ENCODE assay signal across 22 mouse cellular contexts in genomic region chr2:128445443-128445842, GRCm38 (mm10).
A peak's percentile ranks its signal among the peaks of the same experiment; 100 is the strongest.
DNase-seq lines count a peak whose midpoint lies in the region; ATAC-seq and TF ChIP-seq lines count a peak whose summit lies in the region.
"Had no signal": no experiment of that assay in that cellular context is flagged by ENCODE, and none has a peak within 500 bp of the region (broad histone marks: within the 10 kb centered on the region; RNA-seq: fewer than 3 reads in every experiment).

No protein-coding gene starts in this region.

- 0 out of 2 replicates have a peak, but pooled peaks have one; percentile 19 for ATAC-seq in liver, postnatal 0 days
- peak; percentile 86 for ATAC-seq in granulocyte monocyte progenitor cell, adult 5-6 weeks (replicated peaks; ENCODE audit: poor library complexity, severe bottlenecking)
- ATAC-seq in neutrophil, adult 5-6 weeks (ENCODE audit: extremely low read depth, insufficient number of reproducible peaks, low FRiP score, poor library complexity, severe bottlenecking) = peak; percentile 53
- no peak for ATAC-seq in kidney, embryonic 16.5 days (ENCODE audit: low FRiP score, low TSS enrichment)
- ATAC-seq: activated CD4-positive, CD25-positive, alpha-beta regulatory T cell, adult 4 months; forebrain, embryonic 15.5 days; Patski had no signal

- no peaks in the 10 kb centered on the region for H3K4me1 ChIP-seq in liver, postnatal 0 days (ENCODE audit: insufficient read depth)
- peaks cover 4% of the 10 kb centered on the region; the same call in 1 of the 2 replicates for H3K4me1 ChIP-seq in bone marrow, adult 2 months (ENCODE audit: control insufficient read depth, insufficient read depth, low read length)
- no peaks in the 10 kb centered on the region for H3K4me1 ChIP-seq in kidney, embryonic 16.5 days (ENCODE audit: insufficient read depth, low read length)
- H3K4me1 ChIP-seq: embryonic facial prominence, embryonic 15.5 days; heart, embryonic 15.5 days; hindbrain, embryonic 15.5 days had no signal

- TF ChIP-seq EP300 in liver, postnatal 0 days (IDR thresholded peaks at IDR 0.05; ENCODE audit: low read depth) = 0 out of 2 replicates have a peak, but pooled peaks have one; percentile 32

- H3K4me2 ChIP-seq in liver, postnatal 0 days (ENCODE audit: low read depth, low read length) = peak overlapping the region; percentile 49; the same call in 1 of the 2 replicates
- no peak overlapping the region for H3K4me2 ChIP-seq in kidney, embryonic 16.5 days (replicated peaks; ENCODE audit: low read depth, low read length)
- H3K4me2 ChIP-seq: embryonic facial prominence, embryonic 15.5 days; forebrain, embryonic 15.5 days; heart, embryonic 11.5 days; heart, embryonic 15.5 days; hindbrain, embryonic 15.5 days had no signal

- no peak for TF ChIP-seq CTCF in liver, postnatal 0 days (IDR thresholded peaks at IDR 0.05; ENCODE audit: low read depth)
- no peak for TF ChIP-seq CTCF in bone marrow, adult 2 months (IDR thresholded peaks at IDR 0.05; ENCODE audit: control insufficient read depth, insufficient read depth, low read length)

- 73% methylated on average over 5 of the region's 5 CpGs for WGBS in liver, postnatal 0 days (ENCODE audit: insufficient replicate concordance)
- WGBS in bone marrow, adult 2 months = 40% methylated on average over 5 of the region's 5 CpGs
- WGBS in kidney, embryonic 16.5 days = 93% methylated on average over 5 of the region's 5 CpGs

- no peaks in the 10 kb centered on the region for H3K9me3 ChIP-seq in liver, postnatal 0 days (ENCODE audit: low read length)
- H3K9me3 ChIP-seq in kidney, embryonic 16.5 days (ENCODE audit: low read length) = no peaks in the 10 kb centered on the region
- H3K9me3 ChIP-seq: embryonic facial prominence, embryonic 15.5 days; forebrain, embryonic 15.5 days; heart, embryonic 15.5 days; hindbrain, embryonic 10.5 days; hindbrain, embryonic 15.5 days had no signal

- H3K36me3 ChIP-seq in liver, postnatal 0 days (replicated peaks; ENCODE audit: insufficient read depth, low read length) = no peaks in the 10 kb centered on the region
- H3K36me3 ChIP-seq in kidney, embryonic 16.5 days (ENCODE audit: insufficient read depth, low read length) = no peaks in the 10 kb centered on the region
- H3K36me3 ChIP-seq: embryonic facial prominence, embryonic 15.5 days; forebrain, embryonic 15.5 days; heart, embryonic 15.5 days; hindbrain, embryonic 10.5 days; hindbrain, embryonic 15.5 days had no signal

- no peak for DNase-seq in liver, postnatal 0 days
- DNase-seq in liver = no peak
- no peak for DNase-seq in left cerebral cortex, postnatal 10 days (ENCODE audit: extremely low spot score in 1 of 2, low spot score in 2 of 2)
- DNase-seq: adrenal gland, postnatal 14 days; cerebellum, adult 2 months; cerebellum, postnatal 10 days; embryo, embryonic 11 days; heart, adult 2 months; heart, postnatal 14 days had no signal

- no peak for TF ChIP-seq POLR2A in bone marrow, adult 2 months (IDR thresholded peaks at IDR 0.05; ENCODE audit: borderline replicate concordance, control insufficient read depth, low read depth, low read length)

- intact Hi-C loops in left cerebral cortex, postnatal 10 days (cut with DNase I) = no loop called here

- 0 out of 2 replicates have a peak overlapping the region, but pooled peaks have one; percentile 45 for H3K27ac ChIP-seq in liver, postnatal 0 days (ENCODE audit: low read depth)
- peak overlapping the region; percentile 40; the same call in 1 of the 2 replicates for H3K27ac ChIP-seq in bone marrow, adult 2 months (ENCODE audit: control insufficient read depth, insufficient read depth, low read depth, low read length, poor library complexity)
- no peak overlapping the region for H3K27ac ChIP-seq in kidney, embryonic 16.5 days (ENCODE audit: low read length)
- H3K27ac ChIP-seq: embryonic facial prominence, embryonic 15.5 days; forebrain, embryonic 15.5 days; heart, adult 2 months; heart, embryonic 15.5 days; hindbrain, embryonic 10.5 days; hindbrain, embryonic 15.5 days had no signal

- H3K4me3 ChIP-seq in liver, postnatal 0 days (ENCODE audit: low read depth, low read length) = no peak overlapping the region
- no peak overlapping the region for H3K4me3 ChIP-seq in bone marrow, adult 2 months (replicated peaks; ENCODE audit: control insufficient read depth, low read depth, low read length)
- H3K4me3 ChIP-seq in kidney, embryonic 16.5 days (ENCODE audit: low read length) = no peak overlapping the region
- H3K4me3 ChIP-seq: embryonic facial prominence, embryonic 15.5 days; forebrain, embryonic 15.5 days; heart, adult 2 months; heart, embryonic 15.5 days; hindbrain, embryonic 10.5 days; hindbrain, embryonic 15.5 days had no signal

- no peak overlapping the region for H3K9ac ChIP-seq in liver, postnatal 0 days (replicated peaks)
- no peak overlapping the region for H3K9ac ChIP-seq in kidney, embryonic 16.5 days (replicated peaks; ENCODE audit: low read length)
- H3K9ac ChIP-seq: embryonic facial prominence, embryonic 15.5 days; forebrain, embryonic 15.5 days; heart, embryonic 15.5 days; hindbrain, embryonic 15.5 days had no signal

- H3K27me3 ChIP-seq in liver, postnatal 0 days (ENCODE audit: insufficient read depth, low read length) = no peaks in the 10 kb centered on the region
- 0 out of 2 replicates have a peak, but pooled peaks cover 2% of the 10 kb centered on the region for H3K27me3 ChIP-seq in kidney, embryonic 16.5 days (ENCODE audit: insufficient read depth, low read length)
- H3K27me3 ChIP-seq: CH12.LX; embryonic facial prominence, embryonic 15.5 days; forebrain, embryonic 15.5 days; heart, embryonic 15.5 days; hindbrain, embryonic 15.5 days; Patski had no signal
